Mouse (Mus musculus) kidney, adult 2 months (tissue): ENCODE results near the gene Gm2663.

Experiments used
- CTCF ChIP-seq: fragments of 200-500 bp; conservative IDR thresholded peaks from 2 replicates; pipeline ENCODE4 v1.5.1; 2011; ENCODE audit warnings: low read depth, mild to moderate bottlenecking, control low read depth, low read length, moderate library complexity, mixed read lengths; ENCODE audit not compliant: insufficient read depth, insufficient read length
- POLR2A ChIP-seq: fragments of 200-500 bp; IDR thresholded peaks from one replicate; pipeline ENCODE4 v1.6.1; 2011; ENCODE audit warnings: low read depth, low read length, control low read depth

DNA sequence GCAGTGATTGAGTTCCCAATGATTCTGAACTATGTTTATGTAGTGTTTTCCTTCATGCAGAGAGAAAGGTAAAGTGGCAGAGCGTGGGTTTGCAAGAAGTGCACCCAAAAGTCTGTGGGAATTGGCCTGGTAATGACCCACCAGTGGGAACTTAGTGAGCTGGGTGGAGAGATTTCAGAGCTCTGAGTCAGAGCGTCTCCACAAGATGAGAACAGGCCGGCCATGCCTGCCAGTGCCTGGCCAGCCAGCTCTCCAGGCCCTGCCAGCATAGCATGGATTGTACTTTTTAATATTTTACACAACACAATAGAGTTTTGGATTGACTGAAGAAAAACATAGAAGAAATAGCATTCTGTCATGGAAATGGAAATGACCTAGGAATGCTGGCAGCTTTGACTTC is 31.5 kb upstream of the Gm2663 start:
- TF ChIP-seq POLR2A (no peak), CTCF (no peak)
